Mouse (Mus musculus) myocyte (in vitro differentiated cells): ENCODE data around the gene Tmem248. TPM values are rescaled to one million over a fixed set of nuclear protein-coding genes. Genes with fewer than 3 reads are reported as not detected.

Experiments
- H3K27me3 ChIP-seq: one replicate; pipeline ENCODE4 v1.6.1; 2011; ENCODE audit not compliant: control insufficient read depth, insufficient read depth, insufficient read length
- H3K36me3 ChIP-seq: one replicate; pipeline ENCODE4 v1.6.1; 2011; ENCODE audit not compliant: control insufficient read depth, insufficient read depth
- H3K4me2 ChIP-seq: one replicate; pipeline ENCODE4 v1.6.1; 2011; ENCODE audit warnings: low read depth, control low read depth
- H3K4me3 ChIP-seq: one replicate; pipeline ENCODE4 v1.5.1; 2011; ENCODE audit warnings: mild to moderate bottlenecking, control low read depth, moderate library complexity
- H3K79me2 ChIP-seq: one replicate; pipeline ENCODE4 v1.6.1; 2011; ENCODE audit not compliant: control insufficient read depth, insufficient read depth
- H3ac ChIP-seq: one replicate; pipeline ENCODE4 v1.6.1; 2011; ENCODE audit not compliant: control insufficient read depth, insufficient read length
- CEBPB ChIP-seq: IDR thresholded peaks from 2 replicates; pipeline ENCODE4 v1.6.1; 2011; ENCODE audit warnings: mild to moderate bottlenecking, moderate library complexity; ENCODE audit not compliant: poor library complexity, insufficient read depth, severe bottlenecking
- E2F4 ChIP-seq: IDR thresholded peaks from one replicate; pipeline ENCODE4 v1.6.1; 2011; ENCODE audit warnings: mild to moderate bottlenecking, control low read depth, moderate library complexity; ENCODE audit not compliant: insufficient read depth
- MAX ChIP-seq: IDR thresholded peaks from one replicate; pipeline ENCODE4 v1.6.1; 2011; ENCODE audit warnings: low read depth, mild to moderate bottlenecking, control low read depth
- MYOD1 ChIP-seq, 3 experiments: IDR thresholded peaks; one replicate each; pipeline ENCODE4 v1.6.1; 2011; ENCODE audit warnings: control low read depth in 2 of 3, low read depth in 2 of 3, mild to moderate bottlenecking in 2 of 3, moderate library complexity in 1 of 3; ENCODE audit not compliant: insufficient read length in 2 of 3, control insufficient read depth in 1 of 3
- MYOG ChIP-seq, 3 experiments: IDR thresholded peaks; one replicate each; pipeline ENCODE4 v1.6.1; 2011; ENCODE audit warnings: control low read depth in 2 of 3, low read depth in 2 of 3, mild to moderate bottlenecking in 2 of 3; ENCODE audit not compliant: insufficient read length in 2 of 3, control insufficient read depth in 1 of 3, insufficient read depth in 1 of 3
- POLR2A ChIP-seq: IDR thresholded peaks from one replicate; pipeline ENCODE4 v1.6.1; 2011; ENCODE audit warnings: low read depth, mild to moderate bottlenecking, control low read depth, moderate library complexity; ENCODE audit not compliant: insufficient read length
- POLR2AphosphoS2 ChIP-seq: IDR thresholded peaks from one replicate; pipeline ENCODE4 v1.6.1; 2011; ENCODE audit warnings: low read depth, control low read depth; ENCODE audit not compliant: insufficient read length
- REST ChIP-seq: IDR thresholded peaks from one replicate; pipeline ENCODE4 v1.6.1; 2011; ENCODE audit warnings: mild to moderate bottlenecking, control low read depth, moderate library complexity; ENCODE audit not compliant: insufficient read depth, insufficient read length
- SRF ChIP-seq: IDR thresholded peaks from one replicate; pipeline ENCODE4 v1.6.1; 2011; ENCODE audit warnings: low read depth; ENCODE audit not compliant: control insufficient read depth, insufficient read length
- TCF12 ChIP-seq: IDR thresholded peaks from one replicate; pipeline ENCODE4 v1.6.1; 2011; ENCODE audit warnings: mild to moderate bottlenecking, control low read depth; ENCODE audit not compliant: poor library complexity, insufficient read depth, severe bottlenecking
- TCF3 ChIP-seq: IDR thresholded peaks from one replicate; pipeline ENCODE4 v1.6.1; 2011; ENCODE audit warnings: low read depth, control low read depth; ENCODE audit not compliant: insufficient read length
- USF1 ChIP-seq: IDR thresholded peaks from one replicate; pipeline ENCODE4 v1.6.1; 2011; ENCODE audit warnings: low read depth, mild to moderate bottlenecking, control low read depth, moderate library complexity
- polyA plus RNA-seq: library from polyadenylated mRNA; unstranded; fragments of >200 nt; fragmentation: generic; extraction: Trizol; gene quantifications from one replicate; pipeline ENCODE4 v1.2.1, GENCODE M21; 2012; ENCODE audit warnings: missing spikeins

Tmem248 gene
- polyA plus RNA-seq, 1 experiment, result 25.3 TPM

DNA sequence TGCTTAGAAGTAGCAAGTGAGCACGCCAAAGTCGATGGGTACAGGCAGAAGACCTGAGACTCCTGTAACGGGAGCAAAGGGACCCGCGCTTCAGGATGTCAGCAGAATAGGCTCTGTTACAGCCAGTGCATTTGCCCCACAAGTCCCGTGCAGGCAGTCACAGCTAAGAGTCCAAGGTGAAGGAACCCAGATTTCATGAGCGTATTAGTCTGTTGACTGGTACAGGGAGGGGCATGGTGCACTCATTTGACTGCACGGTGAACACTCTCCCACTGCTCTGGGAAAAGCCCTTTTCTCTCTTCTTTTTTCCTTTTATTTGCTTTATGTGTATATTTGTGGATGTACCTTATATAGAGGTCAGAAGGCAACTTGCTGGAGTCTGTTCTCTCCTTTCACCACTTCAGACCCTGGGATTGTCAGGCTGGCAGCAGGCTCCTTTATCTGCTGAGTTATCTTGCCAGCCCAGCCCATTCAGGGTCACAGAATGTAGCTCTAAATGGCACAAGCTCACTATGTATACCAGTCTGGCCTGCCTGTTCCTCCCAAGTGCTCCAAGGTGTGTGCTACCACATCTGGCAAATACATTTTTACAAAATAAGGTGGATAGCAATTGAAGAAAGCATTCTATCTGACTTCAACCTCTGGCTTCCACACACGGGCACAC is 32.6 kb upstream of the Tmem248 start:
- no peak overlapping the region for H3K4me2 ChIP-seq
- H3K27me3 ChIP-seq, result no peaks in the 10 kb centered on the region
- no peak overlapping the region for H3ac ChIP-seq
- no peak overlapping the region for H3K4me3 ChIP-seq
- no peak for TF ChIP-seq MYOD1 (IDR thresholded peaks at IDR 0.05; ENCODE audit: control insufficient read depth in 1 of 3, insufficient read length in 2 of 3, low read depth in 2 of 3)
- no peak for TF ChIP-seq MAX
- no peak for TF ChIP-seq USF1
- TF ChIP-seq TCF12, result no peak
- no peak for TF ChIP-seq CEBPB
- peaks cover 81% of the 10 kb centered on the region for H3K79me2 ChIP-seq
- peaks cover 8% of the 10 kb centered on the region for H3K36me3 ChIP-seq

DNA sequence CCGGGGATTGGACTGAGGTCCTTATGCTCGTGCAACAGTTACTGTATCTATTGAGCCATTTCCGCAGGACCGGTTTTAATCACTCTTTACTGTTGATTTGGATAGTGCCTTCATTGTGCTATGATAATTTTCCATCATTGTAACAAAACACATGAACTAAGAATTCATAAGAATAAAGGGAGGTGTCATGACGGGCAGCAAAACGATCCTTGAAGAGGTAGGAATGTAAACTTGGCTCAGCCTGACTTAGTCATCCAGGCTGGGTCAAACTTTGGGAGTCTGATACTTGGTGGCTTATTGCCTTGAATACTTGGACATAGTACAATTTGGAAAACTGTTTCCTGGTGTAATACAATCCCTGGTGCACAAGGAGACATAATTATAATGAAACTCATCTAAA is 31.6 kb upstream of the Tmem248 start:
- H3K4me3 ChIP-seq, result no peak overlapping the region
- peak overlapping the region; percentile 19 for H3K4me2 ChIP-seq
- TF ChIP-seq SRF (no peak), REST (no peak), POLR2AphosphoS2 (no peak), MYOG (IDR thresholded peaks at IDR 0.05; ENCODE audit: control insufficient read depth in 1 of 3, insufficient read depth in 1 of 3, insufficient read length in 2 of 3, low read depth in 2 of 3) (no peak), MYOD1 (IDR thresholded peaks at IDR 0.05; ENCODE audit: control insufficient read depth in 1 of 3, insufficient read length in 2 of 3, low read depth in 2 of 3) (no peak), MAX (no peak), E2F4 (no peak), POLR2A (no peak), CEBPB (no peak), TCF12 (no peak), USF1 (no peak), TCF3 (no peak)
- H3K79me2 ChIP-seq, result peaks cover 71% of the 10 kb centered on the region
- no peaks in the 10 kb centered on the region for H3K27me3 ChIP-seq
- H3ac ChIP-seq, result no peak overlapping the region
- H3K36me3 ChIP-seq, result peaks cover 18% of the 10 kb centered on the region

DNA sequence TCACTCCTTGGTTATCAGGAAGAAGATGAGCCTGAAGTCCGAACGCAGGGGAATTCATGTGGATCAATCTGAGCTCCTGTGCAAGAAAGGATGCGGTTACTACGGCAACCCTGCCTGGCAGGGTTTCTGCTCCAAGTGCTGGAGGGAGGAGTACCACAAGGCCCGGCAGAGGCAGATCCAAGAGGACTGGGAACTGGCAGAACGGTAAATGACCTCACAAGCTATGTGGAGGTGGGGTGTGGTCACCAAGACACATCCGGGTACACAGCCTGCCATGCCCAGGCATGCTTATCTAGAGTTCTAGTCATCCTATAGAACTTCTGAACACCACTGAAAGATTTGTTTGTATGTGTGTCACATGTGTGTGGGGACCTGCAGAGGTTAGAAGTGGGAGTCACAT is 29.5 kb upstream of the Tmem248 start:
- no peak overlapping the region for H3K4me2 ChIP-seq
- TF ChIP-seq REST (no peak), MAX (no peak), POLR2A (no peak), MYOG (IDR thresholded peaks at IDR 0.05; ENCODE audit: control insufficient read depth in 1 of 3, insufficient read depth in 1 of 3, insufficient read length in 2 of 3, low read depth in 2 of 3) (no peak), TCF12 (no peak), POLR2AphosphoS2 (no peak), E2F4 (no peak), TCF3 (no peak), SRF (no peak), USF1 (no peak), MYOD1 (IDR thresholded peaks at IDR 0.05; ENCODE audit: control insufficient read depth in 1 of 3, insufficient read length in 2 of 3, low read depth in 2 of 3) (no peak), CEBPB (no peak)
- H3K27me3 ChIP-seq, result no peaks in the 10 kb centered on the region
- H3K4me3 ChIP-seq, result no peak overlapping the region
- H3ac ChIP-seq, result no peak overlapping the region
- H3K36me3 ChIP-seq, result peaks cover 31% of the 10 kb centered on the region
- peaks cover 51% of the 10 kb centered on the region for H3K79me2 ChIP-seq

DNA sequence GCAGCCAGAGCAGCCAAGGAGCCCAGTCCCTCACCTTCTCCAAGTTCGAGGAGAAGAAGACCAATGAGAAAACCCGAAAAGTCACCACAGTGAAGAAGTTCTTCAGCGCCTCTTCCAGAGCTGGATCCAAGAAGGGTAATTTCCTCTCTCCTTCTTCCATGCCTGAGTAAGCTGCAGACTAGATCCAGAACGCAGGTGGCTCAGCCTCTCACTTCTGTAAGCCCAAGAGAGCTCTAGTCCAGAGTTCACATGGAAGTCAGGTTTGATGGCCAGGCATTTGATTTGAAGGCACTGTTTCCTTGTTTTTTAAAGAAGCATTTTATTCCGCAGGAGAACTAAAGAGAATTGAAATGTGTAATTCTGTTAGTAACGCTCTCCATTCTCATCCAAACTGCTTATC is 26.0 kb upstream of the Tmem248 start:
- Histone ChIP-seq H3K4me2 (no peak overlapping the region), H3K4me3 (no peak overlapping the region), H3K79me2 (peaks cover 17% of the 10 kb centered on the region), H3K36me3 (peaks cover 31% of the 10 kb centered on the region), H3K27me3 (no peaks in the 10 kb centered on the region), H3ac (no peak overlapping the region)
- no peak for TF ChIP-seq E2F4
- TF ChIP-seq MAX, result no peak
- TF ChIP-seq POLR2AphosphoS2, result no peak
- no peak for TF ChIP-seq TCF3
- TF ChIP-seq USF1, result no peak
- no peak for TF ChIP-seq SRF
- no peak for TF ChIP-seq MYOD1 (IDR thresholded peaks at IDR 0.05; ENCODE audit: control insufficient read depth in 1 of 3, insufficient read length in 2 of 3, low read depth in 2 of 3)

DNA sequence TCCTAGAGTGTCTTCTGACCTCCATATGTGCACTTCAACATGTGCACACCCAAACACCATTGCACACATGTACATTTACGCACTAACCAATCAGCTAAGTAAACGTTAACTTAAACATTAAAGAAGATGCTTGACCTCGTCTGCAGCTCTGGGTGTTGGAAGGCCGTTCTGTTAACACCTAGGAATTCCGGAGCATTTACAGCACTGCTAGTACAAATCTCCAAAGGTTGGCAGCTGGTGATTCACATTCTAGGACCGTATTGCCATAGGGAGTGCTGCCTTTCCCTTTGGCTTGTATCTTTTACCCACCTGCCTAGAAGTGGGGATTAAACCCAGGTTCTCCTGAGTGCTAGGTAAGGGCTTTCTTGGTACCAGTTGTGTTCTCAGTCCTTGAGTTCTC is 25.0 kb upstream of the Tmem248 start:
- no peak overlapping the region for H3K4me3 ChIP-seq
- no peak overlapping the region for H3K4me2 ChIP-seq
- TF ChIP-seq SRF (no peak), MYOG (IDR thresholded peaks at IDR 0.05; ENCODE audit: control insufficient read depth in 1 of 3, insufficient read depth in 1 of 3, insufficient read length in 2 of 3, low read depth in 2 of 3) (no peak), TCF12 (no peak), REST (no peak), MAX (no peak), POLR2A (no peak), MYOD1 (IDR thresholded peaks at IDR 0.05; ENCODE audit: control insufficient read depth in 1 of 3, insufficient read length in 2 of 3, low read depth in 2 of 3) (no peak), USF1 (no peak), E2F4 (no peak), CEBPB (no peak), POLR2AphosphoS2 (no peak), TCF3 (no peak)
- no peak overlapping the region for H3ac ChIP-seq
- H3K36me3 ChIP-seq, result peaks cover 31% of the 10 kb centered on the region
- H3K27me3 ChIP-seq, result no peaks in the 10 kb centered on the region
- peaks cover 9% of the 10 kb centered on the region for H3K79me2 ChIP-seq
